Mouse (Mus musculus) neural tube, embryonic 13.5 days (tissue): ENCODE measurements around the gene Epas1. TPM values are rescaled to one million over a fixed set of nuclear protein-coding genes. Genes with fewer than 3 reads are reported as not detected.

Source experiments
- ATAC-seq: fragments of 200-750 bp; cut with Nextera tagmentation; 2 replicates; pipeline ENCODE4 v1.8.0; 2017; ENCODE audit warnings: low read depth, mild to moderate bottlenecking, moderate TSS enrichment, moderate library complexity
- H3K27ac ChIP-seq: fragments of 300-500 bp; sonication (generic); replicated peaks from 2 replicates; pipeline ENCODE4 v1.5.1; 2015; ENCODE audit warnings: moderate library complexity, mild to moderate bottlenecking, inconsistent platforms
- H3K27me3 ChIP-seq: fragments of 300-500 bp; sonication (generic); 2 replicates; pipeline ENCODE4 v1.6.1; 2015; ENCODE audit warnings: mild to moderate bottlenecking, inconsistent platforms
- H3K36me3 ChIP-seq: fragments of 300-500 bp; sonication (generic); 2 replicates; pipeline ENCODE4 v1.6.1; 2015; ENCODE audit warnings: mild to moderate bottlenecking, inconsistent platforms
- H3K4me1 ChIP-seq: fragments of 300-500 bp; sonication (generic); replicated peaks from 2 replicates; pipeline ENCODE4 v1.6.1; 2015; ENCODE audit warnings: inconsistent platforms
- H3K4me2 ChIP-seq: fragments of 300-500 bp; sonication (generic); 2 replicates; pipeline ENCODE4 v1.6.1; 2015; ENCODE audit warnings: inconsistent platforms, mild to moderate bottlenecking, moderate library complexity
- H3K4me3 ChIP-seq: fragments of 300-500 bp; sonication (generic); 2 replicates; pipeline ENCODE4 v1.5.1; 2015; ENCODE audit warnings: mild to moderate bottlenecking, inconsistent platforms
- H3K9ac ChIP-seq: fragments of 300-500 bp; sonication (generic); 2 replicates; pipeline ENCODE4 v1.6.1; 2015; ENCODE audit warnings: moderate library complexity, mild to moderate bottlenecking, inconsistent platforms
- H3K9me3 ChIP-seq: fragments of 300-500 bp; sonication (generic); 2 replicates; pipeline ENCODE4 v1.6.1; 2016; ENCODE audit warnings: inconsistent platforms
- WGBS: fragments of 180-500 bp; shearing (Covaris S2); methylation state at CpG from one replicate; pipeline ENCODE4 v1.1.7; 2015; 5-methylcytosine and 5-hydroxymethylcytosine counted together
- polyA plus RNA-seq: library from polyadenylated mRNA; unstranded; fragments of >200 nt; fragmentation: Nextera tagmentation; extraction: Ambion mirVana; gene quantifications from 2 replicates; pipeline ENCODE4 v1.2.1, GENCODE M21; 2015

The Epas1 gene
- polyA plus RNA-seq, 1 experiment from 2014 or later = 5.8 TPM

DNA sequence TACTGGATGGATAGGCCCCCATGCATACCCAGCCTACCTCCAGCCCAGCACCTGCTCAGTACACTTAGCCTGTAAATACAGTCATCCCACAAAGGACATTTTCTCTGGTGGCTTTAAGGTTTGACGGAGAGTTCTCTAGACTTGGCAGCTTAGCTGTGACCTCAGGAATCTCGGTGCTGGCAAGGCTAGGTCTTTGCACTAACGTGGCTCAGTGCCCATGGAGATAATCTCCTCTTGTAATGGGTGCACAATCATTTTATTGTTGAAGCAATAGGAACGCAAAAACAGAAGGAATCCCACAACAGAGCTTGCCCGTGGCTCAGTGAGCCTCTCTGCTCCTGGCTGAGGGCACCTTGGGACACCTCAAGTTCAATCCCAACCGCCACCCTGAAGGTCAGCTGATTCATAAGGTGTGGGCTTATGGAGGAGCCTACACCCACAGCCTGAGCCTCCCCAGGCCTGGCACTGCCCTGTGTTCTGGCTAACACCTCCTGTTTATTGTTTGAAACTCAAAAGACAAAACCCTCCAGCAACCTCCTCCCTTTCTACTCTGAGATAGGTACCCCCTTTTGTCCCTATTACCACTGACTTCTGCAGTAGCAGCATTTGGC lies 27.3 kb downstream of the Epas1 start:
- Histone ChIP-seq H3K4me1 (peaks cover 20% of the 10 kb centered on the region), H3K9me3 (no peaks in the 10 kb centered on the region), H3K36me3 (no peaks in the 10 kb centered on the region), H3K9ac (no peak overlapping the region), H3K4me3 (no peak overlapping the region), H3K27me3 (no peaks in the 10 kb centered on the region), H3K27ac (no peak overlapping the region), H3K4me2 (no peak overlapping the region)
- ATAC-seq = no peak
- WGBS = 78% methylated on average over 6 of the region's 6 CpGs

DNA sequence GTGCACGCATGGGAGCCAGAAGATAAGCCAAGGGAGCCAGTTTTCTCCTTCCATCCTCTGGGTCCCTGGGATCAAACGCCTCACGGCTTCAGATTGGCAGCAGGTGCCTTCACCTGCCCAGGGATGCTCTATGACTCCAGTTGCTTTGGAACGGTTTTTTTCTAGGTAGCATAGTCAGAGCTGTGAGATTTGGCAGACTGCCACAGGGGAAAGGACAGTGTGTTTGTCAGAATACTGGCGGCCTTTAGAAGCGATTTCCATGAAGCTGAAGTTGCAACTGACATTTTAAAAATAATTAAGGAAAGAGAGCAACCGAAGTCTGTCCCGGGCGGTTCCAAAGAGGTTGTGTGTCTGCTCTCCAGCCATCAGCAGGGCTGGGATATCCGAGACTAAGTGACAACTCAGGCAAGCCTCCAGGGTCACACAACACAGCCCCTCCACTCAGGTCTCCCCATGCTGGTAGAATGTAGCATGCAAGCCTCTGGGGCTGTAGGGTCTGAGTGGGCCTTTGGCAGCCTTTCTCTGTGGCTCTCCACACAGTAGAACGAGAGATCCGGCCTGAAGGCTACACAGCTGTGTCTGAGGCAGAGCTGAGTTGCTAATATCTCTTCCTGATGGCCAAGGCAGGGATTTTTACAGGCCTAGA lies 28.4 kb downstream of the Epas1 start:
- H3K27ac ChIP-seq = no peak overlapping the region
- ATAC-seq = no peak
- no peaks in the 10 kb centered on the region for H3K9me3 ChIP-seq
- H3K36me3 ChIP-seq = no peaks in the 10 kb centered on the region
- H3K9ac ChIP-seq = 0 out of 2 replicates have a peak overlapping the region, but pooled peaks have one; percentile 19
- WGBS = 79% methylated on average over 12 of the region's 12 CpGs
- H3K27me3 ChIP-seq = no peaks in the 10 kb centered on the region
- H3K4me3 ChIP-seq = no peak overlapping the region
- H3K4me1 ChIP-seq = peaks cover 21% of the 10 kb centered on the region
- no peak overlapping the region for H3K4me2 ChIP-seq

DNA sequence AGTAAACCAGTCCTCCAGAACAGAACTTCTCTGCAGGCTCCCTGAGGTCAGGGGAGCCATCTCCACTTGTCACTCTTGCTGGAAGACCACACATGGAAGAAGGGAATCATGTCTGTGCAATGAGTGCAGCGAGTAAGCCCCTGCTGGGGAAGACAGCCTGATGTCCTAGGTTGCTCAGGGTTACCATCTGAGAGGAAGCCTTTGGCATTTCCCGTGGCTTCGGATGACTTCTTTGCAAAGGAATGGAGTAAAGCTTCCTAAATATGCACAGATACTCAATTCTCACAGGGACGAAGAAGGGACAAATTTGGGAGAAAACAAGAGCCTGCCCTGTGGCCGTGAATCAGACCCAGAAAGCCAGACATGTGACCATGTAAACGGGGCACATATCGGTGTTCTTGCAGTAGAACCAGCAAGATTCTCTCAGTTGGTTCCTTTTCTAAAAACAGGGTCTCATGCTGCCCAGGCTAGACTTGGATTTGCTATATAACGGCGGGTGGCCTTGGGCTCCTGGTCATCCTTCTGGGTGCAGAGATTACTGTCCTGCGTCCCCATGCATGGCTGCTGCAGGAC lies 31.0 kb downstream of the Epas1 start:
- WGBS = 85% methylated on average over 10 of the region's 10 CpGs
- no peak for ATAC-seq
- H3K9me3 ChIP-seq = no peaks in the 10 kb centered on the region

DNA sequence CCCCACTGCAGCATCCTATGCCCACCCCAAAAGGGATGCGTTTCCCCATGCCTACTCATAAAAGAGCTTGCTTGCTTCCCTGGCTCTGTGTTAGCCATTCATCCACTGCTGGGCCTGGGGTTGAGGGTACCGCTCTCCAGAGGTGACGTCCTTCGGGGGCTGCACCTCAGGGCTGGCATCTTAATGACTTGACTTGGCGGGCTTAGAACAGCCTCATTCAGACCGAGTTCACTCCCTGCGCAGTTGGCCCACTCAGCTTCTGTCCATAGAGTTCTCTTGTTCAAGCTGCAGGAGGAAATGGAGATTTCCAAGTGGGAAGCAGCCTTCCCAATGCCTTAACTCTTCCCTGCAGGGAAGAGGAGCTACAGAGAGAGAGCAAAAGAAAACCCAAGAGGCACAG lies 32.1 kb downstream of the Epas1 start:
- Histone ChIP-seq H3K27me3 (no peaks in the 10 kb centered on the region), H3K9ac (no peak overlapping the region), H3K4me2 (no peak overlapping the region), H3K9me3 (no peaks in the 10 kb centered on the region), H3K36me3 (no peaks in the 10 kb centered on the region), H3K27ac (0 out of 2 replicates have a peak overlapping the region, but pooled peaks have one; percentile 33), H3K4me3 (no peak overlapping the region), H3K4me1 (peaks cover 25% of the 10 kb centered on the region)
- no peak for ATAC-seq
- 44% methylated on average over 7 of the region's 7 CpGs for WGBS

More for the DNA sequence above, 31.0 kb downstream of the Epas1 start:
- no peaks in the 10 kb centered on the region for H3K36me3 ChIP-seq
- H3K4me3 ChIP-seq = no peak overlapping the region
- no peak overlapping the region for H3K9ac ChIP-seq
- H3K4me2 ChIP-seq = no peak overlapping the region
- no peak overlapping the region for H3K27ac ChIP-seq
- no peaks in the 10 kb centered on the region for H3K27me3 ChIP-seq
- H3K4me1 ChIP-seq = peaks cover 25% of the 10 kb centered on the region

DNA sequence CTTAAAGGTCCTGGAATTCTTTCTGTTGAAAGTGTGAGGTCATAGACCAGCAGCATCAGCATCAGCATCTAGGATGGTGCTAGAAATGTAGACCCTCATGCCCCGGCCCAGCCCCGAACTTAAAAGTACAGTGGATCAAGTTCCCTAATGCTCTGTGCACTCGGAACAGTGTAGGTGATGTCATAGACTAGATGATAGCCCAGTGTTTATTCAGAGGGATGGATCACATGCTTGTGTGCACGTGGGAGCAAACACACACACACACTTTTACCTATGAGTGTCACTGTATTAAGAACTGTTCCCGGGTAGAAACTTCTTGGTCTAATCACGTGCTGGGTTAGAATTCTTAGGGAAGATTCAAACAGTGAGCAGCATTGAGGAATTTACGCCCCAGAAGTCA lies 33.0 kb downstream of the Epas1 start:
- peaks cover 25% of the 10 kb centered on the region for H3K4me1 ChIP-seq
- H3K9ac ChIP-seq = no peak overlapping the region
- no peak overlapping the region for H3K4me2 ChIP-seq
- no peak overlapping the region for H3K4me3 ChIP-seq
- no peaks in the 10 kb centered on the region for H3K27me3 ChIP-seq
- H3K9me3 ChIP-seq = no peaks in the 10 kb centered on the region
- H3K36me3 ChIP-seq = no peaks in the 10 kb centered on the region
- 83% methylated on average over 7 of the region's 7 CpGs for WGBS
- no peak for ATAC-seq
- H3K27ac ChIP-seq = no peak overlapping the region

DNA sequence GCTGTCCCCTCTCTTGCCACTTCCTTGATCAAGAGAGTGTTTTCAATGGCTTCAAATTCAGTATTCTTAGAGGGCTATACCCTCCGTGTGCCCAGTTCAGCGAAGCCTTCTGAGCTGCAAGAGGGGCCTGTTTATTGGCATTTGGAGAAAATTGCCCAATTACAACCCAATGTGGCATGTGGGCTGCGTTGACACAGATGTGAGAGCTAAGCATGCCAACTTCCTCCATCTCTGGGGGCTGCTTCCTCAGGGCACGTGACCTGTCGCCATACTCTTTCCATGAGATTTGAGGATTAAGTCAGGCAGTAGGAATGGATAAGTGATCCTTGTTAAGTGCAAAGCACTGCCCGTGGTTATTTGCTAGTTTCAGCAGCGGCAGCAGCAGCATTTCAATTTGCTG lies 34.3 kb downstream of the Epas1 start:
- Histone ChIP-seq H3K4me3 (no peak overlapping the region), H3K27me3 (no peaks in the 10 kb centered on the region), H3K36me3 (no peaks in the 10 kb centered on the region), H3K27ac (no peak overlapping the region), H3K4me1 (peaks cover 14% of the 10 kb centered on the region), H3K4me2 (no peak overlapping the region), H3K9me3 (no peaks in the 10 kb centered on the region), H3K9ac (no peak overlapping the region)
- WGBS = 72% methylated on average over 7 of the region's 7 CpGs
- ATAC-seq = no peak

GRCm38 (mm10) chr17:86788316-86788715 lies 34.8 kb downstream of the Epas1 start:
- no peaks in the 10 kb centered on the region for H3K27me3 ChIP-seq
- no peak overlapping the region for H3K4me3 ChIP-seq
- ATAC-seq = no peak
- no peaks in the 10 kb centered on the region for H3K9me3 ChIP-seq
- no peaks in the 10 kb centered on the region for H3K36me3 ChIP-seq
- peaks cover 14% of the 10 kb centered on the region for H3K4me1 ChIP-seq
- H3K27ac ChIP-seq = no peak overlapping the region
- no peak overlapping the region for H3K4me2 ChIP-seq
- no peak overlapping the region for H3K9ac ChIP-seq
- WGBS = 80% methylated on average over 6 of the region's 6 CpGs

GRCm38 (mm10) chr17:86791925-86792324 lies 38.4 kb downstream of the Epas1 start:
- WGBS = 91% methylated on average over 8 of the region's 8 CpGs
- Histone ChIP-seq H3K36me3 (no peaks in the 10 kb centered on the region), H3K9me3 (no peaks in the 10 kb centered on the region), H3K4me2 (no peak overlapping the region), H3K27ac (no peak overlapping the region), H3K4me3 (no peak overlapping the region), H3K4me1 (0 out of 2 replicates have a peak, but pooled peaks cover 3% of the 10 kb centered on the region), H3K9ac (no peak overlapping the region), H3K27me3 (no peaks in the 10 kb centered on the region)
- no peak for ATAC-seq

DNA sequence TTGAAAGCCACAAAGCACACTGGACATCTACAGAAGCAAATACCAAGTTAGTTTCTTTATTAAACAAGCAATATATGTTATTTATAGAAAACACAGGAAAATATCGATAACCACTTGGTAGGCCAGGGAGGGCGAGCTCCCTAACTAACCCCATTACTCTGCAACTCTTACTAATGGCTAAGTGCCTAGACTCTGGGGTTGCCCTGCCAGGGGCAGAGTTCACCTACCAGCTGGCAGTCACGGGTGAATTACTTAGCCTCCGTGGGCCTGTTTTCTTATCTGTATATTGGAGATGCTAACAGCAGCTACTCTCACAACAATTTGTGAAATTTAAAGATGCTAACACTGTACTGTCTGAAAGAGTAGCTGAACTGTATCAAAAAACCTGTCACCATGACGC lies 42.3 kb downstream of the Epas1 start:
- no peak overlapping the region for H3K9ac ChIP-seq
- no peaks in the 10 kb centered on the region for H3K36me3 ChIP-seq
- H3K9me3 ChIP-seq = no peaks in the 10 kb centered on the region
- no peaks in the 10 kb centered on the region for H3K4me1 ChIP-seq
- 85% methylated on average over 5 of the region's 5 CpGs for WGBS
- no peaks in the 10 kb centered on the region for H3K27me3 ChIP-seq
- no peak overlapping the region for H3K4me2 ChIP-seq
- H3K27ac ChIP-seq = no peak overlapping the region
- H3K4me3 ChIP-seq = no peak overlapping the region
- ATAC-seq = no peak

DNA sequence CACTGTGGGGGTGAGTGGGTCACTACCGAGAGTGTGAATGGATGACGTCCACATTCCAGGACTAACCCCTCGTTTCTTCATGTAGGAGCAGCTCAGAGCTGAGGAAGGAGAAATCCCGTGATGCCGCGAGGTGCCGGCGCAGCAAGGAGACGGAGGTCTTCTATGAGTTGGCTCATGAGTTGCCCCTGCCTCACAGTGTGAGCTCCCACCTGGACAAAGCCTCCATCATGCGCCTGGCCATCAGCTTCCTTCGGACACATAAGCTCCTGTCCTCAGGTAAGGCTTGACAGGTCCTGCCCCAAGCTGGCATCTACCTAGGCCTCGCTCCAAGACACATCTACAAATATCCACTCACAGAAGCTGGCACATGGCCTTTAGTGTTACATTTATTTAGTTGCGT lies 43.5 kb downstream of the Epas1 start:
- ATAC-seq = no peak
- WGBS = 91% methylated on average over 13 of the region's 13 CpGs
- Histone ChIP-seq H3K36me3 (no peaks in the 10 kb centered on the region), H3K9me3 (no peaks in the 10 kb centered on the region), H3K4me2 (no peak overlapping the region), H3K27ac (no peak overlapping the region), H3K9ac (no peak overlapping the region), H3K4me1 (peaks cover 10% of the 10 kb centered on the region), H3K27me3 (no peaks in the 10 kb centered on the region), H3K4me3 (no peak overlapping the region)

- H3K9ac ChIP-seq = no peak overlapping the region
- 56% methylated on average over 8 of the region's 8 CpGs for WGBS
- ATAC-seq = no peak
These were observed 45.0 kb downstream of the Epas1 start for GRCm38 (mm10) chr17:86798460-86798859.

DNA sequence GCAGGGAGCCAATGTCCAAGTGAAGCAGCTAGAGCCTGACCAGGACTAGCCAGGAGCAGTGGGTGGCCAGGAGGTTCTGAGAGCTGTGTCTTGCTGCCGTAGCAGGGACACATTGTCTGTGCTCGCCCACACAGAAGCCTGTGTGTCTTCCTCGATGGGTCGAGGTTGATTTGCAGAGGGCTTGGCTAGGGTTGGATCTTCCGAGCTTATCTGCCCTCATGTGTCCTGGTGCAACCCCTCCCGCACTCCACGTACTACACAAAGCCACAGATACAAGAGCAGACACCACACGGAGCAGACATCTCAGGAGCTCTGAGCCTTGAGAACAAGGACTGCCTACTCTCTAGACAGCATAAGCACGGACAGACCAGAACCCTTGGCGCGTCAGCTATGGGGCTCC lies 45.5 kb downstream of the Epas1 start:
- H3K9me3 ChIP-seq = no peaks in the 10 kb centered on the region
- H3K36me3 ChIP-seq = no peaks in the 10 kb centered on the region
- no peak overlapping the region for H3K27ac ChIP-seq
- H3K4me2 ChIP-seq = no peak overlapping the region
- 70% methylated on average over 11 of the region's 11 CpGs for WGBS
- ATAC-seq = no peak
- H3K9ac ChIP-seq = no peak overlapping the region
- peaks cover 10% of the 10 kb centered on the region for H3K4me1 ChIP-seq
- H3K27me3 ChIP-seq = no peaks in the 10 kb centered on the region
- H3K4me3 ChIP-seq = no peak overlapping the region

More at GRCm38 (mm10) chr17:86798460-86798859, 45.0 kb downstream of the Epas1 start:
- Histone ChIP-seq H3K36me3 (no peaks in the 10 kb centered on the region), H3K4me1 (peaks cover 10% of the 10 kb centered on the region), H3K4me2 (no peak overlapping the region), H3K27ac (no peak overlapping the region), H3K4me3 (no peak overlapping the region), H3K27me3 (no peaks in the 10 kb centered on the region), H3K9me3 (no peaks in the 10 kb centered on the region)
